Mouse (Mus musculus): ENCODE data around the gene Kif11. TPM values are rescaled to one million over a fixed set of nuclear protein-coding genes. Genes with fewer than 3 reads are reported as not detected.
A peak's percentile ranks its signal among the peaks of the same experiment; 100 is the strongest.

Kif11 gene
- polyA plus RNA-seq, 2 experiments = 46.7 to 47.1 TPM

GRCm38 (mm10) chr19:37363128-37363939 lies 12.9 kb upstream of the Kif11 start:
- ATAC-seq (ENCODE audit: low FRiP score, low read depth) (no peak), DNase-seq (ENCODE audit: low spot score) (no peak)
- no peak overlapping the region for H3K4me2 ChIP-seq (replicated peaks; ENCODE audit: low read depth, low read length, severe bottlenecking)
- H3K4me3 ChIP-seq (replicated peaks; ENCODE audit: low read length) = no peak overlapping the region
- no peak for TF ChIP-seq POLR2A (IDR thresholded peaks at IDR 0.05; ENCODE audit: borderline replicate concordance, extremely low read depth, insufficient read depth, insufficient read length)
- WGBS = 83% methylated on average over 11 of the region's 11 CpGs
- no peaks in the 10 kb centered on the region for H3K27me3 ChIP-seq (ENCODE audit: control insufficient read depth, insufficient read depth, low read length)
- no peaks in the 10 kb centered on the region for H3K36me3 ChIP-seq (ENCODE audit: control insufficient read depth, insufficient read depth, low read length)
- H3K27ac ChIP-seq (replicated peaks; ENCODE audit: low read depth, low read length) = no peak overlapping the region
- H3K9ac ChIP-seq (ENCODE audit: low read depth, low read length, severe bottlenecking) = no peak overlapping the region
- H3K4me1 ChIP-seq (ENCODE audit: control insufficient read depth, insufficient read depth, low read length) = no peaks in the 10 kb centered on the region
- no peaks in the 10 kb centered on the region for H3K9me3 ChIP-seq (ENCODE audit: control insufficient read depth, low read length)

- WGBS = 65% methylated on average over 1 of the region's 1 CpGs
- ATAC-seq (ENCODE audit: low FRiP score, low read depth) = no peak
Observed at GRCm38 (mm10) chr19:37368990-37369389, 7.2 kb upstream of the Kif11 start.

GRCm38 (mm10) chr19:37369921-37370320 lies 6.3 kb upstream of the Kif11 start:
- H3K27ac ChIP-seq (replicated peaks; ENCODE audit: low read depth, low read length) = no peak overlapping the region
- H3K4me2 ChIP-seq (replicated peaks; ENCODE audit: low read depth, low read length, severe bottlenecking) = no peak overlapping the region
- H3K4me3 ChIP-seq (replicated peaks; ENCODE audit: low read length) = no peak overlapping the region
- H3K27me3 ChIP-seq (ENCODE audit: control insufficient read depth, insufficient read depth, low read length) = no peaks in the 10 kb centered on the region
- no peak for ATAC-seq (ENCODE audit: low FRiP score, low read depth)
- H3K4me1 ChIP-seq (ENCODE audit: control insufficient read depth, insufficient read depth, low read length) = no peaks in the 10 kb centered on the region
- no peaks in the 10 kb centered on the region for H3K9me3 ChIP-seq (ENCODE audit: control insufficient read depth, low read length)
- no peaks in the 10 kb centered on the region for H3K36me3 ChIP-seq (ENCODE audit: control insufficient read depth, insufficient read depth, low read length)
- no peak for TF ChIP-seq POLR2A (IDR thresholded peaks at IDR 0.05; ENCODE audit: borderline replicate concordance, extremely low read depth, insufficient read depth, insufficient read length)
- WGBS = 84% methylated on average over 4 of the region's 4 CpGs
- no peak overlapping the region for H3K9ac ChIP-seq (ENCODE audit: low read depth, low read length, severe bottlenecking)
- no peak for DNase-seq (ENCODE audit: low spot score)

More at GRCm38 (mm10) chr19:37368990-37369389, 7.2 kb upstream of the Kif11 start:
- DNase-seq (ENCODE audit: low spot score) = no peak
- Histone ChIP-seq H3K4me1 (ENCODE audit: control insufficient read depth, insufficient read depth, low read length) (no peaks in the 10 kb centered on the region), H3K4me2 (replicated peaks; ENCODE audit: low read depth, low read length, severe bottlenecking) (no peak overlapping the region), H3K27ac (replicated peaks; ENCODE audit: low read depth, low read length) (no peak overlapping the region), H3K36me3 (ENCODE audit: control insufficient read depth, insufficient read depth, low read length) (no peaks in the 10 kb centered on the region), H3K4me3 (replicated peaks; ENCODE audit: low read length) (no peak overlapping the region), H3K9ac (ENCODE audit: low read depth, low read length, severe bottlenecking) (no peak overlapping the region), H3K27me3 (ENCODE audit: control insufficient read depth, insufficient read depth, low read length) (no peaks in the 10 kb centered on the region), H3K9me3 (ENCODE audit: control insufficient read depth, low read length) (no peaks in the 10 kb centered on the region)
- no peak for TF ChIP-seq POLR2A (IDR thresholded peaks at IDR 0.05; ENCODE audit: borderline replicate concordance, extremely low read depth, insufficient read depth, insufficient read length)

- no peak overlapping the region for H3K4me3 ChIP-seq (replicated peaks; ENCODE audit: low read length)
- no peaks in the 10 kb centered on the region for H3K36me3 ChIP-seq (ENCODE audit: control insufficient read depth, insufficient read depth, low read length)
- WGBS = 73% methylated on average over 5 of the region's 5 CpGs
- no peak for TF ChIP-seq POLR2A (IDR thresholded peaks at IDR 0.05; ENCODE audit: borderline replicate concordance, extremely low read depth, insufficient read depth, insufficient read length)
- H3K9ac ChIP-seq (ENCODE audit: low read depth, low read length, severe bottlenecking) = no peak overlapping the region
- no peaks in the 10 kb centered on the region for H3K9me3 ChIP-seq (ENCODE audit: control insufficient read depth, low read length)
- H3K4me1 ChIP-seq (ENCODE audit: control insufficient read depth, insufficient read depth, low read length) = no peaks in the 10 kb centered on the region
- no peak overlapping the region for H3K4me2 ChIP-seq (replicated peaks; ENCODE audit: low read depth, low read length, severe bottlenecking)
- DNase-seq (ENCODE audit: low spot score) (no peak), ATAC-seq (ENCODE audit: low FRiP score, low read depth) (no peak)
- H3K27ac ChIP-seq (replicated peaks; ENCODE audit: low read depth, low read length) = no peak overlapping the region
- no peaks in the 10 kb centered on the region for H3K27me3 ChIP-seq (ENCODE audit: control insufficient read depth, insufficient read depth, low read length)
Observed at GRCm38 (mm10) chr19:37370356-37370755, 5.8 kb upstream of the Kif11 start.

- WGBS = 20% methylated on average over 7 of the region's 7 CpGs
- H3K4me3 ChIP-seq (replicated peaks; ENCODE audit: low read length) = peak overlapping the region; percentile 63
- H3K27me3 ChIP-seq (ENCODE audit: control insufficient read depth, insufficient read depth, low read length) = no peaks in the 10 kb centered on the region
- peak overlapping the region; percentile 97 for H3K27ac ChIP-seq (replicated peaks; ENCODE audit: low read depth, low read length)
- H3K4me2 ChIP-seq (replicated peaks; ENCODE audit: low read depth, low read length, severe bottlenecking) = peak overlapping the region; percentile 51
- no peak for DNase-seq (ENCODE audit: low spot score)
- H3K36me3 ChIP-seq (ENCODE audit: control insufficient read depth, insufficient read depth, low read length) = no peaks in the 10 kb centered on the region
- ATAC-seq (ENCODE audit: low FRiP score, low read depth) = no peak
- peaks cover 8% of the 10 kb centered on the region for H3K4me1 ChIP-seq (ENCODE audit: control insufficient read depth, insufficient read depth, low read length)
- no peaks in the 10 kb centered on the region for H3K9me3 ChIP-seq (ENCODE audit: control insufficient read depth, low read length)
- H3K9ac ChIP-seq (ENCODE audit: low read depth, low read length, severe bottlenecking) = peak overlapping the region; percentile 84
- TF ChIP-seq POLR2A (IDR thresholded peaks at IDR 0.05; ENCODE audit: borderline replicate concordance, extremely low read depth, insufficient read depth, insufficient read length) = no peak
Observed at GRCm38 (mm10) chr19:37374941-37375754, 1.1 kb upstream of the Kif11 start.

Measured in limb, embryonic 14.5 days (tissue).